Mouse (Mus musculus) stomach, embryonic 14.5 days (tissue): Measurements from ENCODE around the gene Olfr1484. TPM values are rescaled to one million over a fixed set of nuclear protein-coding genes. Genes with fewer than 3 reads are reported as not detected.
"Not testable (repeated sequence)": the region's sequence is repeated elsewhere in the genome, so short reads cannot be mapped to it uniquely, and the experiment has no call there.

Source experiments
- ATAC-seq: fragments of 200-750 bp; cut with Nextera tagmentation; 2 replicates; pipeline ENCODE4 v1.8.0; 2017; ENCODE audit warnings: low read depth, moderate TSS enrichment; ENCODE audit not compliant: insufficient number of reproducible peaks, insufficient read depth, low FRiP score
- H3K27ac ChIP-seq: fragments of 300-500 bp; sonication (generic); 2 replicates; pipeline ENCODE4 v1.5.1; 2014; ENCODE audit warnings: mild to moderate bottlenecking, low read length, moderate library complexity, mixed read lengths
- H3K27me3 ChIP-seq: fragments of 300-500 bp; sonication (generic); 2 replicates; pipeline ENCODE4 v1.6.1; 2014; ENCODE audit warnings: low read length, control low read depth, mixed read lengths; ENCODE audit not compliant: control insufficient read depth, insufficient read depth
- H3K36me3 ChIP-seq: fragments of 300-500 bp; sonication (generic); 2 replicates; pipeline ENCODE4 v1.6.1; 2014; ENCODE audit warnings: mild to moderate bottlenecking, control low read depth, low read length, moderate library complexity, mixed read lengths; ENCODE audit not compliant: control insufficient read depth, insufficient read depth
- H3K4me1 ChIP-seq: fragments of 300-500 bp; sonication (generic); 2 replicates; pipeline ENCODE4 v1.6.1; 2014; ENCODE audit warnings: low read length, control low read depth, mixed read lengths; ENCODE audit not compliant: control insufficient read depth, insufficient read depth
- H3K4me2 ChIP-seq: fragments of 300-500 bp; sonication (generic); replicated peaks from 2 replicates; pipeline ENCODE4 v1.6.1; 2014; ENCODE audit warnings: low read depth, low read length, control low read depth
- H3K4me3 ChIP-seq: fragments of 300-500 bp; sonication (generic); 2 replicates; pipeline ENCODE4 v1.5.1; 2014; ENCODE audit warnings: low read depth, low read length, control low read depth
- H3K9ac ChIP-seq: fragments of 300-500 bp; sonication (generic); replicated peaks from 2 replicates; pipeline ENCODE4 v1.6.1; 2014; ENCODE audit warnings: low read depth, mild to moderate bottlenecking, control low read depth, low read length, moderate library complexity, mixed read lengths
- H3K9me3 ChIP-seq: fragments of 300-500 bp; sonication (generic); 2 replicates; pipeline ENCODE4 v1.6.1; 2016; ENCODE audit warnings: low read depth, low read length, control low read depth; ENCODE audit not compliant: control insufficient read depth
- WGBS: fragments of 180-500 bp; shearing (Covaris S2); extraction: QIAGEN DNeasy Blood & Tissue Kit; methylation state at CpG from one replicate; pipeline ENCODE4 v1.1.7; 2014; 5-methylcytosine and 5-hydroxymethylcytosine counted together
- microRNA-seq: library from miRNA; unstranded; fragments of <30 nt; microRNA quantifications from one replicate; pipeline ENCODE4, GENCODE M21; 2016
- polyA plus RNA-seq: library from polyadenylated mRNA; unstranded; fragments of >200 nt; fragmentation: Nextera tagmentation; extraction: Ambion mirVana; gene quantifications from 2 replicates; pipeline ENCODE4 v1.2.1, GENCODE M21; 2014

The Olfr1484 gene
- polyA plus RNA-seq = not detected in 2 replicates

DNA sequence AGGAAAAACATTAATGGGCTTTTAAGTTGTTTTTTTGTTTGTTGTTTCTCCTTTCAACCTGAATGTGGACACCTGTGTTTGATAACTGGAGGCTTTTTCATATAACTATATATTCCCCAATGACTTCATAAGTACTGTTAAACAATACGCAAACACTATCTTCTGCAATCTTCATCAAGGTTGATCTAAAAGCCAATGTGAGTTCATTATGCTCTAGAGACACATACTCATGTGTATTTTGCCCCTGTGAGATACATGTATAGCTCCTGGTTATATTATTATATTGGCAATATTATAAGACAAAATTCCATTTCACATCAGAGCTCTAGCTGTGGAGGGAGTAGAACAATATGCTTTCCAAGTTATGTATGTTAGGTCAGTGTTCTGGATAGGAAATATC lies at the start of gene Olfr1484:
Gene Olfr1484 (plus strand): TSS at position 301 of the 400 bp plus-strand sequence.
- Histone ChIP-seq H3K9ac (no peak within 1 kb of the TSS), H3K36me3 (no peaks in the 10 kb centered on the region), H3K9me3 (no peaks in the 10 kb centered on the region), H3K27ac (no peak within 1 kb of the TSS), H3K4me2 (no peak within 1 kb of the TSS), H3K27me3 (no peaks in the 10 kb centered on the region), H3K4me1 (no peaks in the 10 kb centered on the region), H3K4me3 (no peak within 1 kb of the TSS)
- 95% methylated on average over 1 of the region's 1 CpGs for WGBS
- no peak for ATAC-seq

DNA sequence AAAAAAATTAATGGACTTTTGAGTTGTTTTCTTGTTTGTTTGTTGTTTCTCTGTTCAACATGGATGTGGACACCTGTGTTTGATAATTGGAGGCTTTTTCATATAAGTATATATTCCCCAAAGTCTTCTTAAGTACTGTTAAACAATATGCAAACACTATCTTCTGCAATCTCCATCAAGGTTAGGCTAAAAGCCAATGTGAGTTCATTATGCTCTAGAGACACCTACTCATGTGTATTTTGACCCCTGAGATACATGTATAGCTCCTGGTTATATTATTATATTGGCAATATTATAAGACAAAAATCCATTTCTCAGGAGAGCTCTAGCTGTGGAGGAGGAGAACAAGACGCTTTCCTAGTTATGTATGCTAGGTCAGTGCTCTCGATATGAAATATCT lies 33.8 kb downstream of the Olfr1484 start, which contains the start of gene Olfr1487:
Gene Olfr1487 (plus strand): TSS at position 301 of the 400 bp plus-strand sequence.
- WGBS = 83% methylated on average over 2 of the region's 2 CpGs

DNA sequence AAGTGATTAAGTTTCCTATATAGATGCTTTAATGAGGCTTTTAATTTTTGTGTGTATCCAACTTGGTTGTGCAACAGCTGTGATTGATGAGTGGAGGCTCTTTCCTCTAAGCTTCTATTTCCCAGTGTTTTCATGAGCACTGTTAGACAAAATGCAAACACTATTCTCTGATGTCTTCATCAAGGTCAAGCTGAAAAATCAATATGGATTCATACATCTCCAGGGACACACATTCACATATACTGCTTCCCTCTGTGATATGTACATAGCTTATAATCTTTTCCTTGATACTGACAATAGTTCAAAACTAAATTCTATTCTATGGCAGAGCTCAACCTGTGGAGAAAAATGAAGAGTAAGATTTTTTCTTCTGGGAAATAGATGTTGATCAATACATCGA lies 48.0 kb downstream of the Olfr1484 start, which contains the start of gene Olfr1489:
Gene Olfr1489 (plus strand): TSS at position 301 of the 400 bp plus-strand sequence.
- Histone ChIP-seq H3K4me3 (no peak within 1 kb of the TSS), H3K9ac (no peak within 1 kb of the TSS), H3K27me3 (no peaks in the 10 kb centered on the region), H3K27ac (no peak within 1 kb of the TSS), H3K4me1 (no peaks in the 10 kb centered on the region), H3K4me2 (no peak within 1 kb of the TSS), H3K36me3 (no peaks in the 10 kb centered on the region), H3K9me3 (no peaks in the 10 kb centered on the region; the same call in 1 of the 2 replicates)
- ATAC-seq = no peak
- WGBS = 82% methylated on average over 1 of the region's 1 CpGs

More for the DNA sequence above, 33.8 kb downstream of the Olfr1484 start, which contains the start of gene Olfr1487:
- H3K36me3 ChIP-seq, ATAC-seq, H3K4me1 ChIP-seq, H3K4me3 ChIP-seq, H3K9ac ChIP-seq, H3K27me3 ChIP-seq, H3K9me3 ChIP-seq, H3K27ac ChIP-seq, H3K4me2 ChIP-seq: not testable (repeated sequence)

Small RNAs within 50 kb of the gene (microRNA-seq; reads per million reads assigned to microRNA genes)
- not detected for gene Gm22323
- not detected for gene Gm23931

Other genes with a start within 250 kb of the Olfr1484 start
- gene Olfr1466, start 244.6 kb upstream of the Olfr1484 start, polyA plus RNA-seq = not detected in 2 replicates
- not detected in 2 replicates for gene Olfr1467, start 221.3 kb upstream of the Olfr1484 start, polyA plus RNA-seq
- gene Olfr1469, start 175.7 kb upstream of the Olfr1484 start, polyA plus RNA-seq = not detected in 2 replicates
- not detected in 2 replicates for gene Olfr1471, start 140.1 kb upstream of the Olfr1484 start, polyA plus RNA-seq
- not detected in 2 replicates for gene Olfr1472, start 127.4 kb upstream of the Olfr1484 start, polyA plus RNA-seq
- not detected in 2 replicates for gene Olfr1474, start 113.9 kb upstream of the Olfr1484 start, polyA plus RNA-seq
- gene Olfr1475, start 103.3 kb upstream of the Olfr1484 start, polyA plus RNA-seq = not detected in 2 replicates
- not detected in 2 replicates for gene Olfr1477, start 83.0 kb upstream of the Olfr1484 start, polyA plus RNA-seq
- not detected in 2 replicates for gene Olfr1480, start 55.6 kb upstream of the Olfr1484 start, polyA plus RNA-seq
- not detected in 2 replicates for gene Olfr1487, start 33.9 kb downstream of the Olfr1484 start, polyA plus RNA-seq
- gene Olfr1489, start 48.1 kb downstream of the Olfr1484 start, polyA plus RNA-seq = not detected in 2 replicates
- not detected in 2 replicates for gene Olfr1490, start 67.6 kb downstream of the Olfr1484 start, polyA plus RNA-seq
- not detected in 2 replicates for gene Olfr1491, start 113.8 kb downstream of the Olfr1484 start, polyA plus RNA-seq
- not detected in 2 replicates for gene Olfr1493-ps1, start 139.8 kb downstream of the Olfr1484 start, polyA plus RNA-seq
- gene Olfr1494, start 156.2 kb downstream of the Olfr1484 start, polyA plus RNA-seq = not detected in 2 replicates
- gene Olfr1495, start 181.1 kb downstream of the Olfr1484 start, polyA plus RNA-seq = not detected in 2 replicates
- gene Olfr1496, start 194.4 kb downstream of the Olfr1484 start, polyA plus RNA-seq = not detected in 2 replicates
- not detected in 2 replicates for gene Olfr1497, start 214.7 kb downstream of the Olfr1484 start, polyA plus RNA-seq
- gene Olfr1499, start 235.9 kb downstream of the Olfr1484 start, polyA plus RNA-seq = not detected in 2 replicates
- not detected in 2 replicates for gene Olfr1500, start 247.0 kb downstream of the Olfr1484 start, polyA plus RNA-seq